Mouse (Mus musculus) inflammation-experienced regulatory T-cells, adult 6 months (primary cell): ENCODE data around the gene Lmx1b. TPM values are rescaled to one million over a fixed set of nuclear protein-coding genes. Genes with fewer than 3 reads are reported as not detected.

Experiments used
- ATAC-seq: one replicate; pipeline ENCODE4 v1.8.0; 2017
- polyA plus RNA-seq, 3 experiments: library from polyadenylated mRNA; unstranded; fragments of 100-300 nt; shearing (Covaris generic); gene quantifications; one replicate each; pipeline ENCODE4 v1.2.1; 2017

Lmx1b gene
- not detected for polyA plus RNA-seq

GRCm38 (mm10) chr2:33640171-33640721 lies at the start of gene Lmx1b:
Gene Lmx1b (minus strand): TSS chr2:33640511.
- no peak for ATAC-seq

DNA sequence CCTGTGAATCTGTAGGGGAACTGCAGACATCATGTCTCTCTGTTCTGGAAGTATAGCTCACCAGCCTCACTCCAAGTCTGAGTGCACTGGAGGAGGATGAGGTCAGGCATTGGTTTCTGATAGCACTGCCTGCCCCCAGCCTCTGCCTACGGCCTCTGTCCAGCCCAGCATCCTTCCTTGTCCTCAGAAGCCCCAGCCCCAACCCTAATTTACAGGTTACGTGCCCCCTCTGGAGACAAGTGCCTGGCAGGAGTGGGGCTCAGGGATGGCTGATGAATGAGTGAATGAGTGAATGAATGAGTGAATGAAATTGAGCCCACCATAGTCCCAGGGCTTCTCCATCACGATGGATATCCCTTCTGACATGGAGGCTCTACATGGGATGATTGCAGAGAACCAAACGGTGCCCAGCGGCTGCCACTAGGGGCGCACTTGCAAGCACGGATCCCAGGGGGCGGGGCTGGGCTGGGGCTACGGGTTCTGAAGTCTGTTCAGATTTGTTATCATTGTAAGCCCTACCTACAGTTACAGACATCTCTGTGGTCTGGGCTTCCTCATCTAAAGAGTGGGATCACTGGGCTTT lies 49.7 kb upstream of the Lmx1b start:
- no peak for ATAC-seq

DNA sequence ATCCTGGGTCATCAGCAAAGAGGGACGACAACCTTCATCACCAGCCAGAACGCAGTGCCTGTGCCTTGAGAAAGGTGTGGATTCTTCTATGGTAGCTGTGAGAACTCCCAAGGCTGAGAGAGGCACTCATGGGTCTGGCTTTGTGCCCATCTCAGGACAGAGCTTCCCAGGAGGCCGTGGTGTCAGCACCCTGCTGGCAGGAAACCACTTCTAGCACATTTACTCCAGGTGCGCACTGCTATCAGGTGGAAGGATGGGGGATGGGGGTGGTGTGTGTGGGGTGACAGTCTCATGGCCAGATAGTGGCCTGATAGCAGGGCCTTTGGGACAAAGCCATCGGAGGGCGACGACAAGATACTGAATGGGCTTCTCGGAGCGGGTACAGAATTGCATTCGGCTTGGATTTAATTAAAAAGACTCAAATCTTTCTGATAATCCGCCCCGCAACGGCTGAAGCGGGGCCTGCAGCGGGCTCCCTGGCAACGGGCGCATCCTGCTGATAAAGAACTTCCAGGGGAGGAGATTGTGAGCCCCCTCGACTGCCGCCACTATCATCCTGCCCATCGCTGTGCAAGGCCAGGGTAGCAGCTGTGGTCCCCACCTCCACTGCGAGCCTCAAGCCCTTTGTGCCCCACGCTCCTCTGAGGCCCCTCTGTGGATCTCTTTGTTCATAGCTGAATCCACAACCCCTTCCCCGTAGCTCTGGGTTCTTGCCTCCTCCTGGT lies 49.0 kb upstream of the Lmx1b start:
- no peak for ATAC-seq

GRCm38 (mm10) chr2:33683594-33683993 lies 43.3 kb upstream of the Lmx1b start:
- ATAC-seq, result no peak

DNA sequence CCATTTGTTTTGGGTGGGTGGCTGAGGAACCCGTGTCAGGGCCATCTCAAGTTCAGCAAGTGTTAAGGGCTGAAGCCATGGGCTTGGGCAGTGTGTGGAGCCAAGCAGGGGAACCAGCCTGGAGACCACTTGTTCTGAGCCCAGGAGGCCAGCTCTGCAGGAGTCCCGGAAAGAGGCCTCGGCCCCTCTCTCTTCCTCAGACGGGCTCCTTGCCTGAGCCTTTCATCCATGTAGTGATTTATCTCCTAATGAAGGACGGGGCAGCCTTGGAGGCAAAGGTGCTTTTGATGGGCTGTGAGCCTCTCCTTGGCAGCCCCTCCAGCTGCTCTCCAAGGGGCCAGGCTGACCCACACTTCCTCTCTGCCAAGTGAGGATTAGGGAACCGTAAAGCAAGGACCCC lies 42.8 kb upstream of the Lmx1b start:
- no peak for ATAC-seq

DNA sequence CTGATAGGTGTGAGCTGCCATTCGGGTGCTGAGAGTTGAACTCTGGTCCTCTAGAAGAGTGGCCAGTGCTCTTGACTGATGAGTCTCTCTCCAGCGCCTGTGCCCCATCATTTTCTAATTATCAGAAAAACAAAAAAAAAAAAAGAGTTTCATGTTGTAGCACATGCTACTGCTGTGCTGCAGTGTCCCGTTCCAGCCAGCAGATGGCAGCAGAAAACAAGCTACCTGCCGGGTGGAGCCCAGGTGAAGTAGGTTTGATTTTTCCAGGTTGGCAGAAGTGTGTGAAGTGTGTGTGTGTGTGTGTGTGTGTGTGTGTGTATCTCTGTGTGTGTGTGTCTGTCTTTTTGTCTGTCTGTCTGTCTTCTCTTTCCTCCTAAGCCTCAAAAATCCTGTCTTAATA lies 41.9 kb upstream of the Lmx1b start:
- no peak for ATAC-seq

DNA sequence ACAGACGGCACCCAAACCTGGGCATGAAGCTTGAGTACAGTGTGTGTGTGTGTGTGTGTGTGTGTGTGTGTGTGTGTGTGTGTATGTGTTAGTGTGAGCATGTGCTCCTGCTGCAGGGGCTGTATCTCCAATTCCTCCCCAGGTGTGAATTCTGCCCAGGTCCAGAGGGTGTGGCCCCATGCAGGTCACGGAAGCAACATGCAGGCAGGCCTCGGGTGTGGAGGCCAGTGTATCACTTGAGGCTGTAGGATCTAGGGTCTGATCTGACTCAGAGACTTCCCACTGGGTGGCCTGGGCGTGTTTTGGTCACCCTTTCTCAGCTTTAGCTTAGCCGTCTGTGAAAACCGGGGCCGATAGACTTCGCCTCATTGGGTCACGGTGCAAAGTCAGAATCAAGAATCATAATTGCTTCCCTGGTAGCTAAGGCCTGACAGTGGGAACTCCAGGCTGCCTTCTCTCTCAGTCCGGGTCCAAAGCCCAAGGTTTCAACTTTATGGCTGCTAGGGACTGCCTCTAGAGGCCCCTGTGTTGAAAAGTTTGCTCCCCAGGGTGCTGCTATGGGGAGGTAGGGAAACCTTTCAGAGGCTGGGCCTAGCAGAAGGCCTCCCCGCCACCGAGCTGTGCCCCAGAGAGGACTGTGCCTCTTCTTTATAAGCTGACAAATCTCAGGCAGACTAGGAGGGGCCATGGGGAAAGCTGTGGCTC lies 38.8 kb upstream of the Lmx1b start:
- no peak for ATAC-seq

GRCm38 (mm10) chr2:33672701-33673472 lies 32.6 kb upstream of the Lmx1b start:
- no peak for ATAC-seq

DNA sequence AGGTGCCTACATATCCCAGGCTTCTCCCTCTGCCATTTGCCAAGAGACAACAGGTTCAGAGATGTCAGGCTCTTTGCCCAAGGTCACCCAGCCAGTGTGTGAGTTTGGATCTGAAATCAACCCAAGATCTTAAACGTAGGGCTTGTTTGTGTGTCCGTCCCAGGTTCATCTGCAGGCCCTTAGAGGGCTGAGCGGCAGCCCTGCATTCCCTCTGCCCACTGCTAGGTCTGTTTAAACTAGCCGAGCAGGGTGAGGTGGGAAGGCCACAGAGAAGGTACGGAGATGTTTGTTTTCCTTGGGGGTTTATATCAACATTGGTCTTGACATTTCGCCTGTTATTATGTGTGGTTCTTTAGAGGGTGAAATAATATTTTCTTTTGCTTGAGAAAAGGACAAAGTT lies 28.4 kb upstream of the Lmx1b start:
- ATAC-seq, result no peak

GRCm38 (mm10) chr2:33666388-33666945 lies 26.2 kb upstream of the Lmx1b start:
- no peak for ATAC-seq

- ATAC-seq, result no peak
Measured at GRCm38 (mm10) chr2:33665363-33666058, 25.2 kb upstream of the Lmx1b start.

- ATAC-seq, result no peak
Measured at GRCm38 (mm10) chr2:33664661-33665060, 24.4 kb upstream of the Lmx1b start.

- no peak for ATAC-seq
Measured at GRCm38 (mm10) chr2:33659288-33659629, 18.9 kb upstream of the Lmx1b start.

DNA sequence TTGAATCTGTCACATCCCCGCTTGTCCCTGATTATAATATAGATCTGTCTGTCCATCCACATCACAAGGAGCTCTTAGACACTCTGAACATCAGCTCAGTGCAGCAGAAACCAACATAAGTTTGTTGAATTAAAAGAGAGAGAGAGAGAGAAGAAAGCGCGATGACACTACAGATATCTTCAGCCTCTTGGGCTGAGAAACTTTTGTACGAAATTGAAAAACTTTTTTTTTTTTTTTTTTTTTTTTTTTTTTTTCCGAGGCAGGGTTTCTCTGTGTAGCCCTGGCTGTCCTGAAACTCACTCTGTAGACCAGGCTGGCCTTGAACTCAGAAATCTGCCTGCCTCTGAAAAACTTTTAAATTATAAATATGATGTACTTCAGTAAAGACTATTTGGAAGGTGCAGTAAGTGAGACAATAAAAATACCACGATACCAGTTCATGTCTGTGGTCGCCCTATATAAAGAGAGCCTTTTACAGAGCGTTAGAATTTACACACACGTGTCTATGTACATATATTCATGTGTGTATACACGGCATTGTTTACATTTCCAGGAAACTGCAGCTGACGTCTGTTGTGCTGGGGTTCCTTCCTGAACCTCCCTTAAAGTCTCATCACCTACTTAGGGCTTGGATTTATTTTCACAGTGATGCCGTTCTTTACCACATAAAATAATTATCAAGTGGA lies 18.4 kb upstream of the Lmx1b start:
- no peak for ATAC-seq

GRCm38 (mm10) chr2:33652517-33653198 lies 12.3 kb upstream of the Lmx1b start:
- ATAC-seq, result no peak

DNA sequence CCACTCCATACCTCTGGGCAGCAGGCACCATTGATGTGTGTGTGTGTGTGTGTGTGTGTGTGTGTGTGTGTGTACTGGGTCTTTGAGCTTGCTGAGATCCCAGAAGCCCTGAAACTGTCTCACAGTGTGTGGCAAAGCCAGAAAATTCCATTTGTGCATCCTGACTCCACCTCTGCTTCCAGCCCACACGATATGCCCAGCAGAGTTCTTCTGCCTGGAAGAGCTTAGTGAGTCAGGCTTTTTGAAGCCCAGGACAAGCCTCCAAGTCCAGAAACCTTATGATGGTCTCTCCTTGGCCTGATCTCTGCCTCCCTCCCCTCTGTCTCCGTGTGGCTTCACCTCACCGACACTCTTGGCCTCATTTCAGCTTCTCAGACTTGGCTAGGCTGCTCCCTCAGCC lies 9.1 kb upstream of the Lmx1b start:
- no peak for ATAC-seq

DNA sequence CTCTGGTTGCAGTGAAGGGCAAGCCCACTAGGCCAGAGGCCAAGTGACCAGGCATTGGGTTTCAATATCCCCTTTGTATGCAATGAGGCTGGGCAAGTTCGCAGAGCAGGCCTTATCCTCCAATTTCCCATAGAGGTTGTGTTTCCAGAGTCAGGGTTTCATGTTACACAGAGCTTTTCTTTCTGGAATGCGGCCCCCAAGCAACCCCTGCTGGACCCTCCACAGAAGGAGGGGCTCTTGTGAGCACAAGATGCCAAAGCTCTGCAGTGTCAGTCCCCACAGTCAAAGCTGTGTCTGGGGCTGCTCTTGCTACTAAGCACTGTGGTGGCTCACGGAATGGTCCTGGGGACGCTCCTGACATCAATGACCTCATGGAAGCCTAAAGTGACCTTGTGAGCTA lies 8.6 kb upstream of the Lmx1b start:
- ATAC-seq, result no peak

GRCm38 (mm10) chr2:33646283-33646550 lies 5.9 kb upstream of the Lmx1b start:
- ATAC-seq, result no peak

- no peak for ATAC-seq
Measured at GRCm38 (mm10) chr2:33645538-33646282, 5.4 kb upstream of the Lmx1b start.
